Mouse (Mus musculus): ENCODE measurements around the gene G0s2. TPM values are rescaled to one million over a fixed set of nuclear protein-coding genes. Genes with fewer than 3 reads are reported as not detected.
A peak's percentile ranks its signal among the peaks of the same experiment; 100 is the strongest.

Gene G0s2
- polyA plus RNA-seq, 1 experiment from 2014 or later = 6.9 TPM

DNA sequence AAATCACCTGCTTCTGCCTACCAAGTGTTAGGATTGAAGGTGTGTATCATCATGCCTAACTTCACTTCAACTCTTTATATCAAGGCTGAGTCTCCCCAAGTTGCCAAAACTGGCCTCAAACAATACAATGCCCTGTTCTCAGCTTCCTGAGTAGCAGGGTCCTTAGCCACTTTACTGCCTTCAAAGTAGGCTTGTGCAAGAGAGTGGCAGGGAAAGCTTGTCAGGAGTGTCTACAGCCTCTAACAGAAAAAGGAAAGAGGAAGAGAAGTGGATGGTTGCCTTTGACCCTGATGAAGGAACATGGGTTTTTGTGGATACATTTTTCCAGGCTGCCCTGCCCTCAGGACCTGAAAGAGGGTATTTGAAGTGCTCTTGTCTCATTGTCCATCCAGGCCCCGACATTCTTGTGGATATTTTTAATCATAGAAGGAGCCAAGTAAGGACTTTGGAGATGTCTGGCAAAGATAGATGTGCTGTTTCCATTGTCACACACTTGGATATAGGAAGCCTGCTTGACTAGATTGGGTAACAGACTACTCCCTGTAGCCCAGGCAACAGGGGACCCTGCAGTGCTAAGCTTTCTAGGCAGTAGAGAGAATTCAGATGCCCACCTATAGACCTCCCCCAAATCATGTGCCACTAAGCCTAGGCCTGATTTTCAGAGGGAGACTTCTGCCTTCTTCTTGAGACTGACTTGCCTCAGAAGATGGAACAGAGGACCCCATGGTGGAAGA lies 36.9 kb upstream of the G0s2 start:
- Histone ChIP-seq H3K4me3 (ENCODE audit: low read depth, low read length) (no peak overlapping the region), H3K9me3 (replicated peaks; ENCODE audit: control insufficient read depth, low read length, poor library complexity, severe bottlenecking) (no peaks in the 10 kb centered on the region), H3K27me3 (ENCODE audit: control insufficient read depth, insufficient read depth, low read depth, low read length) (no peaks in the 10 kb centered on the region), H3K36me3 (ENCODE audit: control insufficient read depth, insufficient read depth, low read length) (no peaks in the 10 kb centered on the region), H3K27ac (ENCODE audit: low read length) (no peak overlapping the region), H3K4me1 (ENCODE audit: control insufficient read depth, insufficient read depth, low read length) (0 out of 2 replicates have a peak, but pooled peaks cover 3% of the 10 kb centered on the region), H3K4me2 (ENCODE audit: low read length) (no peak overlapping the region), H3K9ac (ENCODE audit: low read depth, low read length) (no peak overlapping the region)
- 81% methylated on average over 1 of the region's 1 CpGs for WGBS
- ATAC-seq = no peak

DNA sequence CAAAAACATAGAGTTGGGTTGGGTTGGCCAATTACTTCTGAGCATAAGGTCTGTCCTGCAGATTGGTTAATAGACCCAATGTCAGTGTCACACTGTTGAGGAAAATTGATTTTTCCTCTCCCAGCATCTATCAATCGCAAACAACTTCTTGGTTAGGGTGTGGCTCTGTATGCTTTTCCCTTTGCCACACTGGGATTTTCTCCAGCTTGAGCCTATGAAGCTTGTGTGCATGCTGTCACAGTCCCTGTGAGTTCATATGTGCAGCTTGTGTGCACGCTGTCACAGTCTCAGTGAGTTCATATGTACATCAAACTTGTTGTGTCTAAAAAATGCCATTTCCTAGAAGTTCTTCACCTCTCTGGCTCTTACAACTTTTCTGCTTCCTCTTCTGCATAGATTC lies 33.8 kb upstream of the G0s2 start:
- Histone ChIP-seq H3K9ac (ENCODE audit: low read depth, low read length) (no peak overlapping the region), H3K9me3 (replicated peaks; ENCODE audit: control insufficient read depth, low read length, poor library complexity, severe bottlenecking) (no peaks in the 10 kb centered on the region), H3K4me2 (ENCODE audit: low read length) (no peak overlapping the region), H3K27me3 (ENCODE audit: control insufficient read depth, insufficient read depth, low read depth, low read length) (no peaks in the 10 kb centered on the region), H3K4me3 (ENCODE audit: low read depth, low read length) (no peak overlapping the region), H3K36me3 (ENCODE audit: control insufficient read depth, insufficient read depth, low read length) (no peaks in the 10 kb centered on the region), H3K27ac (ENCODE audit: low read length) (no peak overlapping the region), H3K4me1 (ENCODE audit: control insufficient read depth, insufficient read depth, low read length) (0 out of 2 replicates have a peak, but pooled peaks cover 3% of the 10 kb centered on the region)
- ATAC-seq = no peak
- WGBS = 96% methylated on average over 2 of the region's 2 CpGs

DNA sequence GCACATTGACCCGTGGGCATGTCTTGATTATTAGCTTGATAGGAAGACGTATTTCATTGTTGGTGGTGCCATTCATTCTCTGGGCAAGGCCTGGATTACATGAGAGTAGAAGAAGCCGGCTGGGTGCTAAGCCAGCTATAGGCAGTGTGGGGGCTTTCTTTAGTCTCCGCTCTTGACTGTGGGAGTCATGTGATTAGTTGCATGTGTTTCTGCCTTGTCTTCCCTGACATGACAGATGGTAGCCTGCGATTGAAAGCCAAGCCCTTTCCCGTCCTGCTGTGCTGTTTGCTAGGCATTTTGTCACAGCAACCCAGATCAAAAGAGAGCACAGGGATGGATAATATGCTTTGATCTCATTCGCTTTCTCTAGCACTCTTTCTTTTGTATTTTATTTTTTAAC lies 32.4 kb upstream of the G0s2 start:
- ATAC-seq = peak; percentile 68
- H3K4me2 ChIP-seq (ENCODE audit: low read length) = no peak overlapping the region

DNA sequence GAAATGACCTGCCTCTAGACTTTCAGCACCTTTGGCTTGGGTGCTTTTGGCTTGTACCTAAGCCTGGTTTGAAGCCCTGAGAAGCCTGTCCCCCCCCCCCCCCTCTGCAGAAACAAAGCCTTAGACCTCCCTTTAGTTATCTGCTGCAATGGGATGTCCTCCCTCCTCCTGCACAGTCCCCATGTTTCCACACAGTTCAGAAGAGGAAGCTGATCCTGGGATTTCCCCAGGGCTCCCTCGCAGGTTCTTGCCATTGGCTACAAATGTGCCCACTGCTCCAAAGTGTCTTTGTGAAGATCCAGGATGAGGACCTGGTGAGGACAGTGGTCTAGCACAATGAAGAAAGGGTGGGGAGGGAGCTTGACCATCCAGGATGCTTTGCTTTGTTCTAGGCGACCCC lies 30.1 kb upstream of the G0s2 start:
- ATAC-seq = no peak
- no peaks in the 10 kb centered on the region for H3K27me3 ChIP-seq (ENCODE audit: control insufficient read depth, insufficient read depth, low read depth, low read length)
- no peaks in the 10 kb centered on the region for H3K36me3 ChIP-seq (ENCODE audit: control insufficient read depth, insufficient read depth, low read length)
- no peak overlapping the region for H3K4me2 ChIP-seq (ENCODE audit: low read length)
- WGBS = 83% methylated on average over 2 of the region's 2 CpGs
- no peak overlapping the region for H3K27ac ChIP-seq (ENCODE audit: low read length)
- no peaks in the 10 kb centered on the region for H3K9me3 ChIP-seq (replicated peaks; ENCODE audit: control insufficient read depth, low read length, poor library complexity, severe bottlenecking)
- 0 out of 2 replicates have a peak, but pooled peaks cover 3% of the 10 kb centered on the region for H3K4me1 ChIP-seq (ENCODE audit: control insufficient read depth, insufficient read depth, low read length)
- H3K9ac ChIP-seq (ENCODE audit: low read depth, low read length) = no peak overlapping the region
- no peak overlapping the region for H3K4me3 ChIP-seq (ENCODE audit: low read depth, low read length)

More for the DNA sequence above, 32.4 kb upstream of the G0s2 start:
- WGBS = 17% methylated on average over 7 of the region's 7 CpGs
- 0 out of 2 replicates have a peak, but pooled peaks cover 3% of the 10 kb centered on the region for H3K4me1 ChIP-seq (ENCODE audit: control insufficient read depth, insufficient read depth, low read length)
- H3K9ac ChIP-seq (ENCODE audit: low read depth, low read length) = no peak overlapping the region
- H3K36me3 ChIP-seq (ENCODE audit: control insufficient read depth, insufficient read depth, low read length) = no peaks in the 10 kb centered on the region
- no peak overlapping the region for H3K4me3 ChIP-seq (ENCODE audit: low read depth, low read length)
- H3K27ac ChIP-seq (ENCODE audit: low read length) = no peak overlapping the region
- no peaks in the 10 kb centered on the region for H3K27me3 ChIP-seq (ENCODE audit: control insufficient read depth, insufficient read depth, low read depth, low read length)
- H3K9me3 ChIP-seq (replicated peaks; ENCODE audit: control insufficient read depth, low read length, poor library complexity, severe bottlenecking) = no peaks in the 10 kb centered on the region

DNA sequence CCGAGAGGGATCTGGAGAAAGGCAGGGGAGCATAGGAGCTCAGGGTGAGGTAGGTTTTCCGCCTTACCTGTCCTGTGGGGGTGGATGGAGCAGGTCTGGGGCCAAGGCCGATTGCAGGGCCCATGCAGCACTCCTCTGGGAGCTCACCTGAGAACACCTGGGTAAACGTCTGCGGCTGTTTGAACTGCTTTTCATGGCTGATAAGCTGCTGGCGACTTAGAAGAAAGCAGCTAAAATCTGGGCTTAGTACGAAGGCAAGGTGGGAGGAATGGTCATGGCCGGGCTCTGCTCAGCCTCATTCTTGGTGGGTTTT lies 29.0 kb upstream of the G0s2 start:
- Histone ChIP-seq H3K4me1 (ENCODE audit: control insufficient read depth, insufficient read depth, low read length) (0 out of 2 replicates have a peak, but pooled peaks cover 3% of the 10 kb centered on the region), H3K9me3 (replicated peaks; ENCODE audit: control insufficient read depth, low read length, poor library complexity, severe bottlenecking) (no peaks in the 10 kb centered on the region), H3K4me2 (ENCODE audit: low read length) (no peak overlapping the region), H3K4me3 (ENCODE audit: low read depth, low read length) (no peak overlapping the region), H3K27ac (ENCODE audit: low read length) (no peak overlapping the region), H3K9ac (ENCODE audit: low read depth, low read length) (no peak overlapping the region), H3K36me3 (ENCODE audit: control insufficient read depth, insufficient read depth, low read length) (no peaks in the 10 kb centered on the region), H3K27me3 (ENCODE audit: control insufficient read depth, insufficient read depth, low read depth, low read length) (no peaks in the 10 kb centered on the region)
- ATAC-seq = no peak
- WGBS = 75% methylated on average over 8 of the region's 8 CpGs

DNA sequence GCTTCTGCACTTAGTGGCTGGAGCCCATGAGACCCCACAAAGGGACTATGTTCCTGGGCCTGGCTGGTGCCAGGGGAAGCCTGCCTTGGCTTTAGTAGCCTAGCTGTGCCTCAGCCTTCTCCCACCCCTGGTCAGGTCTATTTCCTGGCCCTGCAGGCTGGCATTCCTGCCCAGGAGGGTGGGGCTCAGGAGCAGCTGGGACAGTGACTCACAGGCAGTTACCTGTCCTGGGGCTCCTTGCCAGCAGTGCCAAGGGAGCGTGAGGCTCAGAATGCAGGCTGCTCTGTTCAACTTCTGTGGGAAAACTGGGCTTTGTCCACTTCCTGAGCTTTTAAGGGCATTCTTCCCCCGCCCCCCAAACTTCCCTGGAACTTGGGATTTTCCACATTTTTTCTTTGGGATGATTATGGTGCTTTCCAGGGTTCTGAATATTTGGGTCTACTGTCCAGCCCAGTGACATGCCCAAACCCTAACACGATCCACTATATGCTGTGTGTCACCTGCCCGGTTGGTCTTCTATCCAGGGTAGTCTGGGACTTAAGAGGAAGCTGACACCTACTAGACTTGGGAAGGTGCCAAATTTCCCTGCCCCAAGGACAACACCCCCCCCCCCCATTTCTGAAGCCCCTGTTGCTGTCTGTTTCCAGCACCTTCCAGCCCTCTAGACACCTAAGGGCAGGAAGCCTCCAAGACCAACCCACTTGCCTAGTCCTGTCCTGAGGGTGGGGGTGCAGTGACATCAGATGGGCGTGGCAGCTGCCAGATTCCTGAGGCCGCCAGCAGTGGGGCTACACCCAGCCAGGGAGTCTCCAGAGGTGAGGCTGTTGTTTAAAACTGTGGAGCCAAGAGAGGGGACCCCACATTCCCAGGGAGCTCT lies 28.4 kb upstream of the G0s2 start:
- ATAC-seq = no peak
- Histone ChIP-seq H3K4me1 (ENCODE audit: control insufficient read depth, insufficient read depth, low read length) (0 out of 2 replicates have a peak, but pooled peaks cover 3% of the 10 kb centered on the region), H3K4me3 (ENCODE audit: low read depth, low read length) (no peak overlapping the region), H3K9ac (ENCODE audit: low read depth, low read length) (no peak overlapping the region), H3K9me3 (replicated peaks; ENCODE audit: control insufficient read depth, low read length, poor library complexity, severe bottlenecking) (no peaks in the 10 kb centered on the region), H3K27ac (ENCODE audit: low read length) (no peak overlapping the region), H3K4me2 (ENCODE audit: low read length) (no peak overlapping the region), H3K36me3 (ENCODE audit: control insufficient read depth, insufficient read depth, low read length) (no peaks in the 10 kb centered on the region), H3K27me3 (ENCODE audit: control insufficient read depth, insufficient read depth, low read depth, low read length) (no peaks in the 10 kb centered on the region)
- WGBS = 77% methylated on average over 6 of the region's 6 CpGs

DNA sequence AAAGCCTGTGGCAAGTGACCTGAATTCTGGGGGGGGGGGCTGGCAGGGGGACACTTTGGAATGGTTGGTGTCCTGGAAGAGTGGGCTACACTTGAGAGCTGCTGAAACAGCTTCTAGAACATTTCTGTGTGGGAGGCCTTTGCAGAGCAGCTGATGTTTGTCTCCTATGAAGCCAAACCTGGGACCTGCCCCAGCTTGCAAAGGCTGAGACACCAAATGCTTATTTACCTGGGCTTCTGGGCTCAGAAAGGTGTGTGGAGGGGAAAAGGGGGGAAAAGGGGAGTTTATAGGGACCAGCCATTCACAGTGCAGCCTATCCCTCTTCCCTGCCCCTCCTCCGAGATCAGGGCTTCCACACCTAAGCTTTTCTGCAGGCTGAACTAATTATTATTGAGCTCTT lies 27.0 kb upstream of the G0s2 start:
- H3K4me3 ChIP-seq (ENCODE audit: low read depth, low read length) = no peak overlapping the region
- H3K9ac ChIP-seq (ENCODE audit: low read depth, low read length) = no peak overlapping the region
- no peaks in the 10 kb centered on the region for H3K4me1 ChIP-seq (ENCODE audit: control insufficient read depth, insufficient read depth, low read length)
- ATAC-seq = no peak
- H3K27me3 ChIP-seq (ENCODE audit: control insufficient read depth, insufficient read depth, low read depth, low read length) = no peaks in the 10 kb centered on the region
- no peaks in the 10 kb centered on the region for H3K9me3 ChIP-seq (replicated peaks; ENCODE audit: control insufficient read depth, low read length, poor library complexity, severe bottlenecking)
- H3K27ac ChIP-seq (ENCODE audit: low read length) = no peak overlapping the region
- H3K4me2 ChIP-seq (ENCODE audit: low read length) = no peak overlapping the region
- WGBS = 52% methylated on average over 1 of the region's 1 CpGs
- H3K36me3 ChIP-seq (ENCODE audit: control insufficient read depth, insufficient read depth, low read length) = no peaks in the 10 kb centered on the region

DNA sequence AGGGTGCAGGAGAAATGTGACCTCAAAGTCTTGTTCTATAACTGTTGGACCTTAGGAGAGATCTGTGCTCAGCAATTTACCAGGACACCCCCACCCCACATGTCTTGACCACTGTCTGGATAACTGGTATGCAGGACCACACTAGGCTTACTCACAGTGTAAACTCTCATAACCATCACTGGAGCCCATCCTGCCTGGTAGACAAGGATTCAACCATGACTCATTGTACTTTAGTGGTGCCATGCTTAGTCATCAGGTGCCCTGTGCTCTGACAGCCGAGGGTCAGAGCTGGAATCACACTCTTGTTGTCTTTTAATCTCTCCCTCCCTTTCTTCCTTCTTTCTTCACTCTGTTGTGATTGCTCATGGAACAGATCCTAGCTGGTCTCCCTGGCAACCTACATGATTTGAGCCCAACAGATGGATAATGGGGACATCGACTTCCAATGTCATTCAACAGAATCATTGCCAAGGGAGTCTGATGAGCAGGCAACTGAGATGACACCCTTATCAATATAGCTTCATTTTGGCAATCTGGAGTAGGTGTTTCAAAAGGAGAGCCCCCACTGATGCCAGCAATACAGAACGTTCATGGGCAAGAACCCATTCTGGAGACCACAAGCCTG lies 25.2 kb upstream of the G0s2 start:
- Histone ChIP-seq H3K9me3 (replicated peaks; ENCODE audit: control insufficient read depth, low read length, poor library complexity, severe bottlenecking) (no peaks in the 10 kb centered on the region), H3K4me2 (ENCODE audit: low read length) (no peak overlapping the region), H3K27me3 (ENCODE audit: control insufficient read depth, insufficient read depth, low read depth, low read length) (no peaks in the 10 kb centered on the region), H3K36me3 (ENCODE audit: control insufficient read depth, insufficient read depth, low read length) (no peaks in the 10 kb centered on the region), H3K27ac (ENCODE audit: low read length) (no peak overlapping the region), H3K4me3 (ENCODE audit: low read depth, low read length) (no peak overlapping the region), H3K9ac (ENCODE audit: low read depth, low read length) (no peak overlapping the region), H3K4me1 (ENCODE audit: control insufficient read depth, insufficient read depth, low read length) (no peaks in the 10 kb centered on the region)
- WGBS = 73% methylated on average over 3 of the region's 3 CpGs
- no peak for ATAC-seq

DNA sequence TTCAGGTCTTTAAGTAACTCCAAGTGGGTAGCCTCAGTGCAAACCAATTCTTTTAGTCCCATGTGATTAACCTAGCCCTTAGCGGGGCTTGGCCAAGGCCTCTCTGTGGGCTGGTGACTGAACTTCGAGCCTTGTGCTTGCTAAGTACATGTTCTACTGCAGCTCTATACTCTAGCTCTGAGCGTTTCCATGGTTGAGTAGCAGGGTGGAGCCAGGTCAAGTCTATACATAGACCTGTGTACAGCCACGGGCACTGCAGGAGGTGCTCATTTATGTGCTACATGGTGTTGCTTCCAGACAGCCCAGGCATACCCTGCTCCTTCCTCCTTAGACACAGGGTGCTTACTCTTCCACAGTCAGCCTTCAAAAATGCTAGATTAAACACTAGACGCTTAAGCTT lies 22.9 kb upstream of the G0s2 start:
- Histone ChIP-seq H3K27ac (ENCODE audit: low read length) (no peak overlapping the region), H3K4me2 (ENCODE audit: low read length) (no peak overlapping the region), H3K4me1 (ENCODE audit: control insufficient read depth, insufficient read depth, low read length) (no peaks in the 10 kb centered on the region), H3K27me3 (ENCODE audit: control insufficient read depth, insufficient read depth, low read depth, low read length) (no peaks in the 10 kb centered on the region), H3K4me3 (ENCODE audit: low read depth, low read length) (no peak overlapping the region), H3K9ac (ENCODE audit: low read depth, low read length) (no peak overlapping the region), H3K36me3 (ENCODE audit: control insufficient read depth, insufficient read depth, low read length) (no peaks in the 10 kb centered on the region), H3K9me3 (replicated peaks; ENCODE audit: control insufficient read depth, low read length, poor library complexity, severe bottlenecking) (no peaks in the 10 kb centered on the region)
- WGBS = 87% methylated on average over 5 of the region's 5 CpGs
- ATAC-seq = no peak
